Mouse (Mus musculus) MN1 (cell line): ENCODE results near the gene Cfap221.

Experiments used
- DNase-seq: peaks from one replicate; pipeline ENCODE4 v3.0.0-alpha.2; 2016; ENCODE audit warnings: low spot score

The Cfap221 gene

DNA sequence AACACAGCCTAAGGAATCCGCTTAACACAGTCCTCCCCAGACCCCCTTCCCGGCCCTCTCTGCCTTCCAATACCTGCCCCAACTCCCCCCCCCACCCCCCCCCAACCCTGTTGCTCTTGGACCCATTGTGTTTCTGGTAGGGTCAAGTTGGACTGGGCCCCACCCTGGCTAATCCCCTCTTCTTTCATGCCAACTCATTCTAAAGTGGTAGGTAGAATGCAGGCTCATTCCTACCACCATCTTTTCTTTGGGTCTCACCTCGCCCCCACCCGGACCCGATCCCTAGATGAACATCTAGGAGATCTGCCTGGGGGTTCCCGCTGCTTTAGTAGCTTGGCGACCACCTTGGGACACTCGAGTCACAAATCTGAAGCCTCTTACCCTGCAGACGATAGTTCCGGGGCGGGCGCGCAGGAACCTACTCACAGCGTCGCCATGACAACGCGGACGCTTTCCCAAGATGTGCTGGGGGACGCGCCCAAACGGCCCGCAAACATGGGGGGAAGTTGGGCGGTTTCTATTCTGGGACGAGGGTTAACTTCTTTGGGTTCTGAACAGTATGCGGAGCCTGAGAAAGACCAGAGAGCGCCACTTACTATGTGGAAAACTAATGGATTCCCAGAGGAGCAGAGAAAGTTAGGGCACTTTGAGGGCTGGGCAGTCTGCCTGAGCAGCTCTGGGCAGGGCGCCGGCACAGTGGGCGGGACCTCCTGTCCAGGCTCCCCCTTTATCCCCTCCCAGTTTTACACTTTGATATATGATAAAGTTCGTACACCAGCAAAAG lies at the start of gene Cfap221:
TSS of gene Cfap221 (minus strand) at position 437 of the 784 bp plus-strand sequence.
- DNase-seq = no peak

DNA sequence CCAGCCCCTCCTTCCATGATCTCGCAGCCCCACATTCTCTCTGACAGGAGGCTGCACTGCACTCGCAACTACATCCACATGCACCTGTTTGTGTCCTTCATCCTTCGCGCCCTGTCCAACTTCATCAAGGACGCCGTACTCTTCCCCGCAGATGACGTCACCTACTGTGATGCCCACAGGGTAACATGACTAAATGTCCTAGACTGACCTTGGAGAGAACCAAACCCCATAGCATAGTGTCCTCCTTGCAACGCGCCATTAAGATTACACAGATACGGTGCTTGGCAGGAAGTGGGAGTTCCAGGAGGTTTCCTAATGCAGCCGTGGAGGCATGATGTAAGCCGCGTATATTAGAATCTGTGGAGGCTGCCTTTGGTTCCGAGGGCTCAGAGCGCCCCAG lies 47.5 kb upstream of the Cfap221 start:
- DNase-seq = no peak

DNA sequence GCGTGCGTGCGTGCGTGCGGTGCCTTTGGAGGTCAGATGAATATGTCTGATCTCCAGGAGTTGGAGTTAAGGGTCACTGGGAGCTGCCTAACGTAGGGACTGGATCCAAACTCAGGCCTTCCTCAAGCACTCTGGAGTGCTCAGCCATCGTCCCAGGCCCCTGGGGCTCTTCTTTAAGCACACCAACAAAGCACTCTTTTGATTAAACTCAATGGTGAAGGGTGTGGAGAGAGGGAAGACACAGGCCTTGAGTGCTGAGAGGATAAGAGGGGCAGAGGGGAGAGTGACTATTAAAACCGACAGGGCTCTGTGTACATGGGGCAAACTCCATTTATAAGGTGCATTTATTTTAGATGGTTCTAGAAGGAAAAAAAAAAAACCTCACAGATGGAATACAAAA lies 45.4 kb upstream of the Cfap221 start:
- DNase-seq = no peak

DNA sequence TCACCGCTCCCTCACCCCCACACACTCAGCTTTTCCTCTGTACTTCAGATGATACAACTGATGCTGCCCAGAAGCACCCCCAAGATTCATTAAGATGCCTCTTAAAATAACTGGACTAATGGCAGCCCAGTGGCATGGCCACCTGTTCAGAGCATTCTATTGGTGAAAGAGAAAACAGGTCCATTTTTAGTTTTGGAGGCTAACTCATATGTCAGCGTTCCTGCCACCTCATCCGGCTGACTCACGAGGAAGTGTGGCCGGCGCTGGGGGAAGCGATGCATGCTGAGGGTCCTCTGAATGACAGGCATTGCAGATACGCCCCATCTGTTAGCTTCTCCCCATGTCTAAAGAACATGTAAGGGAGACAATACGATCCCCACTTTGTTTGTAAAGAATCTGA lies 41.6 kb upstream of the Cfap221 start:
- no peak for DNase-seq

DNA sequence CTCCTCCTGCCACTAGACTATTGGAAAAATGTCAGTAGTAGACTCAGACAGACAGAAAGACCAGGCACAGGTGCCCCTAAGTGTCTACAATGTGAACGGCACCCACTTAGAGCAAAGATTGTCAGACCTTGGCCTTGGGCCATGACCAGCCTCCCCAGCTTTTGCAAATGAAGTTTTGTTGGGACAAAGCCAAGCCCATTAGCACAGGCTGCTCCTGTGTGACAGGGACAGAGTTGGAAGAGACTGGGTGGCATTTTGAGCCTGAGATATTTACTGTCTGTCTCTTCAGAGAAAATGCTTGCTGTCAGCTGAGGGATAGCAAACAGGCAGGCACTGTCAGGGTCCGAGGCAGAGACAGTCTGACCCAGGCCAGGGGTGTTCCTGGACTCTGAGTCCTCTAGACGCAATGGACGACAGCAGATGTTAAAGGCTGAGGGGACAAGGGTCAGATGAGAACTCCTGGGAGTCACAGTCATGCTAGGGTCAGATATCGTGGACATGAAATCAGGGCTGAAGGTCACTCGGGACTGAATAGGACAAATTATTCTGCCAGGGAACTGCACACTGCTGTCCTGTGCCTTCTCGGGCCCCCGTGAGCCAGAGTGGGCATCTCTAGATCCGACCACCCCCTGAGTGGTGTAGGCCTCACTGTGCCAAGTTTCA lies 40.1 kb upstream of the Cfap221 start:
- DNase-seq = peak; percentile 13

DNA sequence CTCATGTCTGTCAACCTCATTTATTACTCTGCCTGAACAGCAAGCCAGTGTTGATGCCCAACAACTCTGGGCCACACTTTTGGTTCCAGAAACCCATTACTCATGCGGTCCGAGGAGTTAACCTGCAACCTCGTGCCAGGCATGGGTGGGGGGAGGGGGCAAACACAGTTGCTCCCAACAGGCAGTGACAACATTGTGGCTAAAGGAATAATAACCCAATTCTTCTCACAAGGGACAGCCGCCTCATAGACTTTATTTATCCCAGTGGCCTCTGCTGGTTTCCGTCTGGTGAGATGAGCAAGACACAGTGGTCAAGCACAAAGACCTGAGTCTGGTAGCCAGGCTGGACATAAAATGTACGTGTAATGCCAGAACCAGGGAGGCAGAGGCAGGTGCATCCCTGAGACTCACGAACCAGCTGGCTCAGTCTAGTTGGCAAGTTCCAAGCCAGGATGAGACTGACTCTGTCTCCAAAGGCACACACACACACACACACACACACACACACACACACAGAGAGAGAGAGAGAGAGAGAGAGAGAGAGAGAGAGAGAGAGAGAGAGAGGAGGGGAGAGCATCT lies 38.5 kb upstream of the Cfap221 start:
- no peak for DNase-seq

DNA sequence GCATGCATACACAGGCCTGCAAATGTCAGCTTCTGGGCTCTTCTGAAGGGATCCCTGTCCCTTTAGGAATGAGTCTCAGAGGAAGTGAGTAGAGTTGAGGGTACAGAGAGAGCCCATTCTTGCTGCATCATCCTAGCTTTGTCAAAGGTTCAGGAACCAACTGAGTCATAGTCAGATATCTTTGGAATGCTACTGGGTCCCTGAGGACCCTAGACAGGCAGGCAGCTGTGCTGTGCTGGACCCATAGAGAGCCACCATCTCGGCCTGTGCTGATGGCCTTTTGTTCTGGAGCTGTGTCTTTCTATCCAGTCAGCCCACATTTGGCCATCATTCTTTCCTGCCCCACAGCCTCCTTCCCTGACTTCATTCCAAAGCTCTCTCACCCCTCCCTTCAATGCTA lies 37.8 kb upstream of the Cfap221 start:
- DNase-seq = no peak

DNA sequence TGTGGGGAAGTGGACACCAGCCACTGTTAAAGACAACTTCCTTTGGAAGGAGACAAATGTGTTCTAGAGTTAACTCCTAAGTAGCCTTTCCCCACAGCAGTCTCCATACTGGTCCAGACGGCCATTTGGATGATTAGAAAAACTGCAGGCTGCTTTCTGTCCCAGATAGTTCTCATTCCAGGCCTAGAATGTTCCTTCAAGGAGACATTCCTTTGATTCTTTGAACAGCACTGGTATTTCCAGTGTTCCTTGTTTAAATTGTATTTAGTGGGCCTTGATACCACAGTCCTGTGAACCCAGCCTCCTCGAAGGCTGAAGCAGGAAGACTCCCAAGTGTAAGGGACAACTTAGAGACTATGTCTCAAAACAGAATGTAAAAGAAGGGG lies 36.4 kb upstream of the Cfap221 start:
- no peak for DNase-seq

DNA sequence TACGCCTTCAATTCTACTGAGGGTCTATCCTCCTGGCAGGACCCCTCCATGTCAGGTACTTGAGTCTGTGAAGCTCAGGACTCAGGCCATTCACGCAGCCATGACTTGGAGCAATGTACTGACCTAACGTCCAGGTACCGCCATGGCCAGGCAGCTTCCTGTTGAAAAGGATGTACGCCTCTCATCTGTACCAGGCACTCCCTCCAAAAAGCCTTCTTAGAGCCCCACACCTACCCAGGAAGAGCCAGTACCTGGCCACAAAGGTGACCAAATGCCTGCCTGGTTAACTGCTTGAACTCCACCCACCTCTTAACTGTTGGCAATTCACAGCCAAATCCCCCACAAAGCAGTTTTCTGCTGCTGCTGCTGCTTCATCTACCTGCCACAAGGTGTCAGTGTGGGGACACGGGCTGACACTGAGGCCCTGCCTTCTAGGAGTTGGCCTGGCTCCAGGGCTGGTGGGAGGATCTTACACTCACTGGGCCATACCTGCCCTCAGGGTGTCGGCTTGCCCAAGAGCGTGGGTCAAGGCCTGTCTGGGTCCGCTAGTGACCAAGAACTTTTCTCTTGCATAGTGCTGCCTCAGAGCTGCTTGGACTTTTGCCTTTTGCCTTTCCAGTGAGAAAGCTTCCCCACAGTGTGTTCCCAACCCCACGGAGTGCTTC lies 35.9 kb upstream of the Cfap221 start:
- peak; percentile 30 for DNase-seq

DNA sequence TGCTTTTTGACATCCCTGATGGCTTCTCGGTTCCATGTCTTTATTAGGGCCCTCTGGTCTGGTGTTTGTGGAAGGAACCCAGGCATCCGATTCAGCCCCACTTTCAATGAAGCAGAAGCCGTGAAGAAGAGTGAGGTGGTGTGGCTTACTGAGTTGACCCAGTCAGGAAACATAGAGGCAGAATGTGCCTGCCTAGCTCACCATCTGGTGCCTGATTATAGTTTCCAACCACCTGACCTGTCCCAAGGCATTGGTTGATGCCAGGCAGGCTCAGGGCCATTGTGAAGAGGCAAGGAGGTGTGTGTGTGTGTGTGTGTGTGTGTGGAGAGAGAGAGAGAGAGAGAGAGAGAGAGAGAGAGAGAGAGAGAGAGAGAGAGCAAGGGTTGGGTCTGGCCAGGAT lies 33.4 kb upstream of the Cfap221 start:
- no peak for DNase-seq

DNA sequence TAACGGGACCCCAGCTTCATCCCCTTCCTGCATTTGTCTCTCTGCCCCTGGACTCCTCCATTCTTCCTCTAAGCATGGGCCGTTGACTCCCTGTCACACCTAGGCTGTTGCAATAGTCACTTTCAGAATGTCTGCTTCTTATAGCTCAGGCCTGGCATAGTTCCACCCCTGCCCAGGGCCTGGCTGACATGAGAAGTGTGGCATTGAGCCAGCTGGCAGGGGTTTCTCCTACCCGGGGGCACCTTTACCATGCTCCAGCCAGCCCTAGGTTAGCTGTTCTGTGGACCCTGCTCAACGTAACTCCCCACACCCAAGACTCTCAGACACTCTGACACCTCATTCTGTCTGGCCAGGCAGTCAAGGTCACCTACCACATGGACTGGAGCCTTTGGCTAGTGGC lies 30.7 kb upstream of the Cfap221 start:
- DNase-seq = no peak

DNA sequence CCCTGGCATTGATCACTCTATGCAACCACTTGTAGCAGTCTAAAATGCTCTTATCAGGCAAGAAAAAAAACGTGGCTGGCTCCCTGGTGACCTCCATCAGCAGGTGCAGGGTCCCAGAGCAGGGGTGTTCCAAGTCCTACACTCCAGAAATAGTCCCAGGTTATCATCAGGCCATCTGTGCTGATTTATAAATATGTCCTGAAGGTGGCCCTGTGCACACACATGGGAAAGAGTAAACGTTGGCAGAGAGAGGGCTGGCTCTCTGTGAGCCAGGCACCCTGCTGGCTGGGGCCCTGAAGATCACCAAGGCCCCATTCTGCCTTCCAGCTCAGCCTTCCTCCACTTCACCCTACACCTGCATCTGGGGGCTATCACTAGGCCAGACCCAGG lies 28.0 kb upstream of the Cfap221 start:
- DNase-seq = no peak

DNA sequence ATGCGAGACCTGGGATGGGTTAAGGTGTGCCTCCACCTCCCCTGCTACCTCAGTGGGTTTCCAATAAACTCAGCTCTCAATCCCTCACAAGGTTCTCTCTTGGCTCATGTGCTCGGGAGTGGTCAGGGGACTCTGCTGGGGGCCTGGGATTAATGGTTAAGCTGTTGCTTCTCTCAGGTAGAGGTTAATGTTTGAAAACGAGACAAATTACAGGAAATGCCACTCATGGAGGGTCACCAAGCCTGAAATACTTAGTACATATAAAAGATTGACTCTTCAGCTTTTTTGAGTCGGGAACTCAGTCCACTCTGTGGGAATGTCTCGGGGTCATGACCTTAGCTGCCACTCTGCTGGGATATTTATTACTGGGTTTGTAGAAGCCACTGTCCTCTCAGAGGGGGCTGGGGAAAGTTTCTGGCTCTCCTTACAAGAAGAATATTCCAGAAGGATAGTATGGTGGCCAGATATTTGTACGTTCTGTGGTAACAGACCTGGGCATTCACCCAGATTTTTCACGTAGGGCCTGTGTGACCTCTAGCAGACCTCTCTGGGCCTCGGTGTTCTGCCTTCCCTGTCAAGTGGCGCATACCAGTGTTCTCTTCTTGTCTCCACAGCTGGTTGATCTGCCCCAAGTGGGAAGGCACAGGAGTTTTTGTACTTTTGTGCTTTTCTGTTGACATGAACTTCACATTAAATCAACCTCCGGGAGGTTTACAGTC lies 27.5 kb upstream of the Cfap221 start:
- DNase-seq = no peak

DNA sequence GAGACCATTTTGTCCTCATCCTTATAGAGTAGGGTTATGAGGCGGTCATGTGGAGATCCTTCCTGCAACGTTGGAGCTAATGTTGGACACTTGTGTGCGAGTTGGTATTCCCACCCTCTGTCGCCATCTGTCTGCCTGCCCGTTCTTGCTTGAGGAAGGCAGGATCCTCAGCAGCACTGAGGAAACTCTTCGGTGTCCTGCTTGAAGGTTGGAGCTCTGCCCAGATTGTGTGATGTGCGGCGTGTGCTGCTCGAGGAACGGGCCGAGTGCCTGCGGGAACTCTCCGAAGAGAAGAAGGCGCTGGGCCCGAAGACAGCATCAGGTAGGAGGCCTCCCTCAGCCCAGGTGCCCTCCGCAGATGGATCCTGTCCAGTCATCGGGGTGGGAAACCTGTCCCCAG lies 24.9 kb upstream of the Cfap221 start:
- DNase-seq = no peak

DNA sequence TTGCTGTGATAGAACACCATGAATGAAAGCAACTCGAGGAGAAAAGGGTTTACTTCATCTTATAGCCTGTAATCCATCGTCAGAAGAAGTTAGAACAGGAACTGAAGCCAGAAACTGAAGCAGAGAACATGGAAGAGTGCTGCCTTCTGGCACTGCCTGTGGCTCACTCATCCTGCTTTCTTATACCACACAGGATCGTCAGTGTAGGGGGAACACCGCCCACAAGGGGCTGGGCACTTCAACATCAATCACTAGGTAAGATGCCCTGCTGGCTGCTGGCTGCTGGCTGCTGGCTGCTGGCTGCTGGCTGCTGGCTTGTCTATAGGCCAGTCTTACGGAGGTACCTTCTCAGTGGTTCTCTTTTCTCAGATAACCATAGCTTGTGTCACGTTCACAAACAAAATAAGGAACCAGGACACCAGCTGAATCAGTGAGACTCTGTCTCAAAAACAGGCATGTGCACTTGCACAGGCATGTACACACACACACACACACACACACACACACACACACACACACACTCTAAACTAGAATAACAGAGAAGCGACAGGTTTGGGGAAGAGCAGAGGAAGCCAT lies 23.4 kb upstream of the Cfap221 start:
- no peak for DNase-seq

DNA sequence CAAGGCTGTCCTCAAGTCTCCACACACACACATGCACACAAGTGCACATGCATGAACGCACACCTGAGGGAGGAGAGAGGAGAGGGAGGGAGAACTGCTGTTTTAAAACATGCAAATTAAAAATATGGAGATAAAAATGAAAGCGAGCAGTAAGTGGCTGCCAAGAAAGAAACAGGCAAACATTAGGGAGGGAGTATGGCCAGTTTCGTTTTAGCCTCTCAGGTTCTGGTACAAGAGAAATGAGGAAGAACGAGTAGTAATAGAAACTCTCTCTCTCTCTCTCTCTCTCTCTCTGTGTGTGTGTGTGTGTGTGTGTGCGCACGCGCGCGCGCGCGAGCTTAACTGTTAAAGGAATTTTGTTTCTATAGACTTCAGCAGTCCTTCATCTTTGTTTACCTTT lies 22.4 kb upstream of the Cfap221 start:
- DNase-seq = no peak

DNA sequence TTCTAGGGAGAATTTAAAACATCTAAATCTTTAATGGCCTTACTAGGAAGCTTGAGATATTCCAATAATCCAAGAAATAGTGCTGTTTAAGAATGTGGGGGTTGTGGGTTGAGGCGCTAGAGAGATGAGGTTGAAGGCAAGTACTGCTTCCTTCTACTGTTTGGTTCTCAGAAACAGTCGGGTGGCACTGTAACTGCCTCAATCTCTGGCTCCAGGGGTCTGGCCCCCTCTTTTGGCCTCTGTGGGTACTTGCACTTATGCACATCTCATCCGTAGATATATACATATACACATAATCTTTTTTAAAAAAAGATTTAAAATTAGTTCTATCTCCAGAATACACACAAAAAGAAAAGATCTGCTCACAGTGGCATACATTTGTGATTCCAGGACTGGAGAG lies 21.9 kb upstream of the Cfap221 start:
- DNase-seq = no peak

DNA sequence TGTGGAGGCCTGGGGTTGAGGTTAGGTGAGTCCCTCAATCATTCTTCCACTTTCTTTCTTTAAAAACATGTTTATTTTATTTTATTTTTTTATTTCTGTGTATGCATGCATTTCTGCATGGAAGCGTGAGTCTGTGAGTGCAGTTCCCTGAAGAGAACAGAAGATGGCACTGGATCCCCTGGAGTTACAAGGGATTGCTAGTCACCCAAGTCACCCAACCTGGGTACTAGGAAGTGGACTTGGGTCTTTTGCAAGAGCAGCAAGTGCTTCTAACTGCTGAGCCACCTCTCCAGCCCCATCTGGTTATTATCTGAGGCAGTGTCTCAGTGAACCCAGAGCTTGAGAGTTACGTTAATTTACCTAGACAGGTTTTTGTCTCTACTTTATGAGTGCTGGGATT lies 19.2 kb upstream of the Cfap221 start:
- no peak for DNase-seq

DNA sequence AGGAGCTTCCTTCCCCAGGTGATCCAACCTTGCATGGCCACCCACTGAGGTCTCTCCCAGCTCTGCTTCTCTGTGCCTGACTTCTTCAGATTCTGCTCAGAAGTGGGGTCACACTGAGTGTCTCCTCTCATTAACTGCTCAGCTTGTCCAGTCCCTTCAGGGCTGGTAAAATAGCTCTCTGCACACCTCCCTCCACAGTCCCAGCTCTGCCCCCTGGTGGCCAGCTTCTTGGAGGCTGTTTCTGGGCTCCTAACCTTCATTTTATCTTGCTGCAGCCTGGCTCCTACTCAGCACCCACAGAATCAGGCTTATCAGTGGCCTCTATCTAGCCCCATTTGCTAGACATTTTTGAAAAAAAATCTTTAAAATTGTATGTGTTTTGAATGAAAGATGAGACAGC lies 16.1 kb upstream of the Cfap221 start:
- peak; percentile 8 for DNase-seq

DNA sequence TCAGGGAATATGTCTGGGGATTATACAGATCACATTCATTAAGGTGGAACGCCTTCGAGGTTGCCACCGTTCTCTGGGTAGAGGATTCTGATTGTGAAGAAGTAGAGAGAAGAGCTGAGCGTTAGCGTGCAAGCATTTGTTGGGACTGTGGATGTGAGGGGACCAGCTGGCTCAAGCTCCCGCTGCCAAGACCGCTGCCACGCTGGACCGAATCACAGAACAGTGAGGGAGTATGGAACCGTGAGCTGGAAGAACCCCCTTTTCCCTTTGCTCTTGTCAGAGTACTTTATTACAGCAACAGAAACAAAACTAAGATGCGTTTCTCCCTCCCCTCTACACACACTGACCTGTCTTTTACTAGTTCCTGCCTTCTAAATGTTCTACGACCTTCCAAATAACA lies 15.6 kb upstream of the Cfap221 start:
- no peak for DNase-seq

DNA sequence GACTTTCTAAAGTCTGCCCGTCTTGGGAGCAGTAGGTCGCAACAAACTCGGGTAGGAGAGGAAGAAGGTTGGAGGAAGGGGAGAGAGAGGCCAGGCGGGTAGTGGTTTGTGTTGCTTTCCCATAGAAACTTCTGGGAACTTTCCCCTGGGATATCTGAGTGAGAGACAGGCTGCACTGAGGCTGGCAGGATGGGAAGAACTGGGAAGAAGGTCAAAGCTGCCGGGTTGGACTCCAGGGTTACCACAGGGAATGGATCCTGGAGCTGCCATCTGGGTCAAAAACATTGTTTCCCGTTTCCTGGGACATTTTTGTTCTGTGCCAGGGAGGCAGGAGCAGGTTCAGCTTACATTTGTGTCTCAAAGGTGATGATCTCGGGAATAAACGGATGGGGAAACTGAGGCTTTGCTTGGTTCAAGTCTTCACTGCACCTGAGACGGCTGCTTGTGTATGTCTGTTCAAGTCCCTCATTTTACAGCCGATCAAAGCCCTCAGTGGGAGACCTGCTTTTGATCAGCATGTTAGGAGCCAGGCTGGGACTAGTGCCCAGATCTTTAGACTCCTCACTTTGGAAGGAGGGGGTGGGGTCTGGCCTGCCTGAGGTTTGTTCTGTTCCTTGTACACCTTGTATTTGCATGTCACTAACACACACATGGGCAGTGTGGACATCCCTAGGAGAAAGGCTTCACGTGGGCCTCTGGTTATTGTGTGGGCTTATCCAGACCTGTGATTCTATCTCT lies 11.0 kb upstream of the Cfap221 start:
- DNase-seq = no peak
